ENCODE assay signal across 22 mouse cellular contexts in the genomic region with DNA sequence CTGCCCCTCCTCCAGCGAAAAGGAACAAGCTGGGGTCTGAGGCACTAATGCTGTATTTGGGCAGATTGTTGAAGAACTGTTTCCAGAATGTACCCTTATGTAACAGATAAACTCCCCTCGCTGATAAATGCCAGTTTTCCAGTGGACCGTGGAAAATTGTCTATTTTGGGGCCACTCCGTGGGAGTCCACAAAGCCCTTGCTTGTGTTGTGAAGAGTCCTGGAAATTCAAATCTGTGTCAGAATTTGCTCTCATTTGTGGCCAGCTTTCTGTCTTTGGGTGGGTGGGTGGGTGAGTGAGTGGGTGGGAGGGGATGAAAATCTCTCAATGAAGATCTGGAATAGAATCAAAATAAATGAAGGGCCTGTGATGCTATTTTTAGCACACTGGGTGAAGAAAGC. TPM values are rescaled to one million over a fixed set of nuclear protein-coding genes. Genes with fewer than 3 reads are reported as not detected.
DNase-seq lines count a peak whose midpoint lies in the region; TF ChIP-seq lines count a peak whose summit lies in the region.
"Had no signal": no experiment of that assay in that cellular context is flagged by ENCODE, and none has a peak within 500 bp of the region (broad histone marks: within the 10 kb centered on the region; RNA-seq: fewer than 3 reads in every experiment).

No protein-coding gene starts in this region.

- peaks cover 5% of the 10 kb centered on the region; the same call in 1 of the 2 replicates for H3K4me1 ChIP-seq in cerebellum, adult 2 months (ENCODE audit: control insufficient read depth, insufficient read depth, low read length)
- H3K4me1 ChIP-seq in heart, embryonic 10.5 days = peaks cover 24% of the 10 kb centered on the region
- H3K4me1 ChIP-seq: forebrain, embryonic 15.5 days; hindbrain, embryonic 12.5 days; liver, embryonic 13.5 days; midbrain, embryonic 10.5 days had no signal

- TF ChIP-seq CTCF in cerebellum, adult 2 months (IDR thresholded peaks at IDR 0.05; ENCODE audit: borderline replicate concordance, insufficient read depth, low read depth, low read length) = no peak
- no peak for TF ChIP-seq CTCF in layer of hippocampus, adult 2 months (conservative IDR thresholded peaks at IDR 0.05)

- H3K36me3 ChIP-seq in heart, embryonic 10.5 days = no peaks in the 10 kb centered on the region
- H3K36me3 ChIP-seq: forebrain, embryonic 15.5 days; hindbrain, embryonic 12.5 days; limb, embryonic 13.5 days; liver, embryonic 13.5 days; lung, embryonic 15.5 days; midbrain, embryonic 10.5 days had no signal

- no peaks in the 10 kb centered on the region for H3K9me3 ChIP-seq in heart, embryonic 10.5 days
- H3K9me3 ChIP-seq: forebrain, embryonic 15.5 days; hindbrain, embryonic 12.5 days; limb, embryonic 13.5 days; liver, embryonic 13.5 days; lung, embryonic 15.5 days; midbrain, embryonic 10.5 days had no signal

- H3K27ac ChIP-seq in cerebellum, adult 2 months (ENCODE audit: insufficient read depth, low read length) = peak overlapping the region; percentile 36; the same call in 1 of the 2 replicates
- peak overlapping the region; percentile 53; the same call in 1 of the 2 replicates for H3K27ac ChIP-seq in heart, embryonic 10.5 days
- no peak overlapping the region for H3K27ac ChIP-seq in layer of hippocampus, adult 2 months
- H3K27ac ChIP-seq: forebrain, embryonic 15.5 days; hindbrain, embryonic 12.5 days; kidney, postnatal 0 days; limb, embryonic 13.5 days; liver, embryonic 13.5 days; lung, embryonic 15.5 days; macrophage; midbrain, embryonic 10.5 days had no signal

- no peaks in the 10 kb centered on the region for H3K27me3 ChIP-seq in cerebellum, adult 2 months (ENCODE audit: control insufficient read depth, insufficient read depth, low read length)
- no peaks in the 10 kb centered on the region for H3K27me3 ChIP-seq in heart, embryonic 10.5 days (ENCODE audit: insufficient read depth, poor library complexity, severe bottlenecking)
- H3K27me3 ChIP-seq: forebrain, embryonic 15.5 days; hindbrain, embryonic 12.5 days; limb, embryonic 13.5 days; liver, embryonic 13.5 days; lung, embryonic 15.5 days; Patski had no signal

- intact Hi-C loops in heart, postnatal 14 days (cut with DNase I) = no loop called here
- intact Hi-C loops in left cerebral cortex, postnatal 4 days (cut with DNase I) = no loop called here

- DNase-seq in cerebellum, adult 2 months = peak; percentile 26 to 47
- DNase-seq in cerebellum, postnatal 36 days = no peak
- no peak for DNase-seq in heart, embryonic 10.5 days (ENCODE audit: low spot score)
- no peak for DNase-seq in heart, postnatal 14 days
- DNase-seq in left cerebral cortex, adult 18-20 months (ENCODE audit: low spot score in 2 of 2) = peak; percentile 29 to 33
- DNase-seq in left cerebral cortex, postnatal 4 days = no peak
- peak; percentile 67 for DNase-seq in Muller cell, postnatal 12 days (ENCODE audit: inconsistent ontology term)
- DNase-seq in layer of hippocampus, adult 2 months (ENCODE audit: low spot score in 2 of 2) = no peak
- DNase-seq: adrenal gland, adult 8-10 months; embryo, embryonic 11 days; kidney, adult 18-20 months; liver, embryonic 13.5 days; spleen, adult 18-20 months; thymus, adult 18-20 months had no signal

- no peak overlapping the region for H3K4me3 ChIP-seq in cerebellum, adult 2 months (replicated peaks; ENCODE audit: insufficient read depth, low read depth, low read length)
- H3K4me3 ChIP-seq in heart, embryonic 10.5 days = no peak overlapping the region
- no peak overlapping the region for H3K4me3 ChIP-seq in layer of hippocampus, adult 2 months
- H3K4me3 ChIP-seq: forebrain, embryonic 15.5 days; hindbrain, embryonic 12.5 days; limb, embryonic 13.5 days; liver, embryonic 13.5 days; lung, embryonic 15.5 days; midbrain, embryonic 10.5 days had no signal

- 12% methylated on average over 4 of the region's 4 CpGs for WGBS in cerebellum, adult 2 months
- WGBS in heart, embryonic 10.5 days = 64% methylated on average over 4 of the region's 4 CpGs

- TF ChIP-seq POLR2A in cerebellum, adult 2 months (IDR thresholded peaks at IDR 0.05; ENCODE audit: borderline replicate concordance, insufficient read depth, low read length) = no peak

RNA-seq across cellular contexts. Expression of gene Cap2, which starts 13.5 kb away (rescaled TPM):
- polyA plus RNA-seq in cerebellum, adult 2 months (2012; rRNA removed) = 80.4 and 94.3 TPM in 2 replicates
- polyA plus RNA-seq in heart, embryonic 10.5 days (2016; fragmentation: Nextera tagmentation; extraction: Ambion mirVana) = 101 and 175 TPM in 2 replicates
- total RNA-seq in heart, postnatal 14 days (2021) = 100 to 1,000 TPM; 113 to 124 TPM
- total RNA-seq in left cerebral cortex, adult 18-20 months (2021) = 100 to 1,000 TPM; 265 to 282 TPM
- 10 to 100 TPM; 23.1 to 23.6 TPM for total RNA-seq in left cerebral cortex, postnatal 4 days (2021)
- 100 to 1,000 TPM; 216 to 220 TPM for total RNA-seq in layer of hippocampus, adult 2 months (2021)
- polyA plus RNA-seq: Patski had no signal

Comparison
In these comparisons a context has a peak if more than half of its experiments do, and no peak if none do; other contexts are left out.
1. DNase-seq: peak in cerebellum, adult 2 months (2 of 2), left cerebral cortex, adult 18-20 months (2 of 2) and Muller cell, postnatal 12 days (single experiment); none in cerebellum, postnatal 36 days (0 of 2), heart, embryonic 10.5 days (single experiment), heart, postnatal 14 days (0 of 2), left cerebral cortex, postnatal 4 days (single experiment) and layer of hippocampus, adult 2 months (0 of 2).
2. RNA of gene Cap2, which starts 13.5 kb away (total RNA-seq): 265 to 282 TPM in left cerebral cortex, adult 18-20 months, 216 to 220 TPM in layer of hippocampus, adult 2 months and 113 to 124 TPM in heart, postnatal 14 days; 23.1 to 23.6 TPM in left cerebral cortex, postnatal 4 days; every median in the first group is over 4 times any median in the second.